Mouse (Mus musculus): ENCODE measurements around the gene Emid1.

Gene Emid1

DNA sequence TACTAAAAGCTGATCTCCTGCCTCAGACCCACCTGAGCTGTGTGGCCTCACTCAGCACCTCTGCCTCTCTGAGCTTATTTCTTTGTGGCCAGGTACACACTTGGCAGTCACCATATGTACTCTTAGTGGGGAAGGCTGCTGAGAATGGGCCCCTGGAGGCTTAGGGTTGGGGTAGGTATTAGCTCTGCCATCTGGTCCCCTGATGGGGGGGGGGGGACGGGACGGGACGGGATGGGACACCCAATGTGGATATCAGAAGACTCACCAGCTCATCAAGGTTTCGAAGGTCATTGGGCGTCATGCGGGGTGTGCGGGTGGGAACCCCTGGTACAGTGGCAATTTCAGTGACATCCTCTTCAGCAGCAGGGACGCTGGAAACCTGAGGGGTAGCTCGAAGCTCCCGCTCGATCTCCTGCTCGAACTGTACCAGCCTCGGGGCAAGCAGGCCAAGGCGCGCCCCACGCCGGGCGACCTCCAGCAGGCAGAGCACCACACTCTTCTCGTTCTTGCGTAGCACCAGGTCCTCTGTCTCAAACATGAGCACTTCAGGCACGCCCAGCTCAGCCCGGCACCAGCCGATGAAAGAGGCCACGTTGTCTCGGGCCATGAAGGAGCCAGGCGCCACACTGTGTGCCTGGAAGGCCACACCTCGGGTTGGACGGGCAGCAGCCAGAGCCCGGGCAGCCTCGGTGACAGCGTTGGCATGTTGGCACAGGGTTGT is 88.3 kb downstream of the Emid1 start:
- no peak for DNase-seq (ENCODE audit: low spot score in 2 of 2)

DNA sequence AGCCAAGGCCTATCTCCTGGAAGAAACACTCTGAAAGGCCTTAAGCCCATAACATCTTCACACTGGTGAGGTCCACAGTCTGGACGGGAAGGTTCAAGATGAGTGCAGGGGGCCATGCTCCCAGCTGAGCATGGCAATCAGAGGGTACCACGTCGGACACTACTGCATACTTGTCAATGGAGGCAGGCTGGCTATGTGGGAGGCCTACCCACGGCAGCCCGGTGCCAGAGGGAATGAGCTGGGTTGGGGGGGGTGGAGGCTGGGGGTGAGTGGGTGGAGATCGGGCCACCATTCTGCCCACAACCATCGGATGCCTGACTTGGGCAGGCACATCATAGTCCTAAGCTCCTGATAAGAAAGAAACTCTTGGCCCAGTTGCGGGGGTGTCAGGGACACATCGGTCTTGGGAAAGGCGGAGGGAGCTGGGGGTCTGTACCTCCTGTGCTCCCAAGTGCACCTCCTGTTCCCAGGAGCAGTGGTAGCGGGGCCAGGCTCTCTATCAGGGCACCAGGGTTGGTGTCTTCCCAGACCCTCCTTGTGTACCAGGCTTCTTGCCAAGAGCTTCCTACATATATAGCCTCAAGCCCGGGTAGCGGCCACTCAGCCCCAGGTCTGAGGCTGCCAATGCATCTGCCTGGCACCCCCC is 89.1 kb downstream of the Emid1 start:
- DNase-seq (ENCODE audit: low spot score in 2 of 2) = peak in 1 of 2 experiments; percentile 38

DNA sequence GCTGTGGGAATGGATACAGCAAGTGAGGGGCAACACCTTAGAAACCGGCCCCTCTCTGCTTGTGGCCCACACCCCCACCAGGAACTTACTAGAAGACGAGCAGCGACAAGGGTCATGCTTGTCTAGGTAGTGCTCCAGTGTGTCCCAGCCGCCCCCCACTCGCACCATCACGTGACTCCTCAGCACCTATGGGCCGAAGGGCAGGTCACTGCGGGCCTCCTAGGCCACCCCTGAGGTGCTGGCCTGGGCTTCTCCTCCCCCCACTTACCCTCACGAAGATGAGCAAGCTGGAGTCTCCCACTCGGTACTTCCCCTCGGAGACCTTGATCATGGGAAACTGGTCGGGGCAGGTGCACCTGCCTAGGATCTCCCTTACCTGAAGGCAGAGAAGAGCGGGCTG is 89.7 kb downstream of the Emid1 start:
- DNase-seq (ENCODE audit: low spot score in 2 of 2) = no peak

DNA sequence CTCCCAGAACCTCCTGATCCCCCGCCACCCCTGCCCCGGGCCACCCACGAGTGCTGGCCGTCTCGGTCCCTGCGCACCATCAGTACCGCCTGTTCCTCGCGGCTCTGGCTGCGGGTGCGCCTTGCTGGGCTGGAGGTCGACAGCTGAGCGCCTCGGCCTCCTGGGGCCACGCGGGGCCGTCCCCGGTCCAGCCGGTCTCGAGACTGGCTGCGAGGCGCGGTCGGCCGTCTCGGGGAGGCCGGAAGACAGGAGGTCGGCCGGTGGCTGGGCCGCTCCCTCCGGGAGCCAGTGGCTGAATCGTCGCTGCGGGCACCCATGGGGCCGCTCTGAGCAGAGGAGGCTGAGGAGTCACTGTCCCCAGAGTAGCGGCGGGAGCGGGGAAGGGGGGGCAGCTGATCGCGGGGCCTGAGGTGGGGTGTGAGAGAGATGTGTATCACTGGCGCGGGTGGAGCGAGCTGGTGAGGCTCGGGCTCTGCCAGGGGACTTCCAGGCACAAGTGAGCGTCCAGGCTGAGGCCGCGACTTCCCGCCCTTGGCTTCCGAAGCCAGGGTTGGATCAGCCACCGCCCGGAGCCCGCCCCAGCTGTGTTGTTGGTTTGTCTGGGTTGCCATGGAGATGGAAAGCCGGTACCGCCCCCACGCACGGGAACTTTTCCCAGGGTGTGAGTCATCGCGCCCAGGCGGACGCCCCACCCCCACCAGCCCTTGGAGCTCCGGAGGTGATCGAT is 90.5 kb downstream of the Emid1 start:
- peak; percentile 96 to 98 for DNase-seq (ENCODE audit: low spot score in 2 of 2)

DNA sequence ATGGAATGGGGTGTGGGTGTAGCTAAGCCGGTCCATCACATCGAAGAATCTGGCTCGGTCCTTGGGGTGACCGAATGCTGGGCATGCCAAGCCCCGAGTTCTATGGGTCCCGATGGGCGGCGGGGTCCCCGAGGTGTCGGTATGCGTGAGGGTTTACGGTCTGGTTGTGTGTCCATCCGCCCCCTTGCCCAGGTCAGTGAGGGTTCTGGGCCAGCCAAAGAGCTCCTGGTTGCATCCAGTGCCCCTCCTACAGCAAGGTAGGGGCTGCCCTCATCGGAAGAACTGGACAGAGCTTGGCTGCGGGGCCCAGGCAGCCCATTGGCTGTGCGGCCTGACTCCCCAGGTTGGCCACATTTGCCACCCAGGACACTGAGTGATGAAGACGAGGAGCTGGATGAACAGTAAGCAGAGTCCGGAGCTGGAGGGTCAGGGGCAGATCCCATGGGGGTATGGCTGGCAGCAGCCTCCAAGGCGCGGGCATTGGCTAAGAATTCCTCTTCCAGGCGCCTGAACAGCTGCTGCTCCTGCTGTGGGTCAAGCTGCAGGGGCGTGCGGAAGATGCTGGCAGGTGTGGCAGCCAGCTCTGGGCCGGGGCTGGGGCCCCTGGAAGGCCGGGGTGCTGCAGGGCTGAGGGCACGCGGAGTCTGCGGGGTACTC is 91.2 kb downstream of the Emid1 start:
- no peak for DNase-seq (ENCODE audit: low spot score in 2 of 2)

DNA sequence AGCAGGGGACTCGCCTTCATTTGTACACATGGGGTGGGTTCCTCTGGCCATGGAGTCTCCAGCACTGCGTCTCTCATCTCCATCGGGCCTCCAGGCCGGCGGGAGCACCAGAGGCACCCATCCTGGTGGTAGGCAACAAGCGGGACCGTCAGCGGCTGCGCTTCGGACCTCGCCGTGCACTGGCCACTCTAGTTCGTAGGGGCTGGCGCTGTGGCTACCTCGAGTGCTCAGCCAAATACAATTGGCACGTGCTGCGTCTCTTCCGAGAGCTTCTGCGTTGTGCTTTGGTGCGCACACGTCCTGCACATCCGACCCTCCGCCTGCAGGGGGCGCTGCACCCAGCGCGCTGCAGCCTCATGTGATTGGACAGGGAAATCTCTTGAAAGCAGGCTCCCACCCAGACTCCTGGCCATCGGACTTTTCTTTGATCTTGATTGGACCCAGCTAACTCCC is 92.3 kb downstream of the Emid1 start:
- peak; percentile 66 to 72 for DNase-seq (ENCODE audit: low spot score in 2 of 2)

DNA sequence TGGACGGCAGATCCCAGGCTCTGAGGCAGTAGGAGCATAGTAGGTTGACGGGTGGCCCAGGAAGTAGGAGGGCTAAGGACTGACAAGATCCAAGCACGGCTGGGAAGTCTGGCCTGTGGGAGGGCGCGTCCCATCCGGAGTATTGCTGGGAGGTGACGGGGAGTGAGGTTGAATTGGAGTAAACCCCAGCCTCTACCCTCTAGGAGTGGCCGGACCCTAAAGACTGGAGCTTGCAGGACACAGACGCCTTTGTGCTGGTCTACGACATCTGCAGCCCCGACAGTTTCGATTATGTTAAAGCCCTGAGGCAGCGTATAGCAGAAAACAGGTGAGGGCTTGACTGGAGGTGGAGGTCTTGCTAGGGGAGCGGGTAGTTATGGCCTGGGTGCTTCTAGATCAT is 92.8 kb downstream of the Emid1 start:
- peak in 1 of 2 experiments; percentile 41 for DNase-seq (ENCODE audit: low spot score in 2 of 2)

DNA sequence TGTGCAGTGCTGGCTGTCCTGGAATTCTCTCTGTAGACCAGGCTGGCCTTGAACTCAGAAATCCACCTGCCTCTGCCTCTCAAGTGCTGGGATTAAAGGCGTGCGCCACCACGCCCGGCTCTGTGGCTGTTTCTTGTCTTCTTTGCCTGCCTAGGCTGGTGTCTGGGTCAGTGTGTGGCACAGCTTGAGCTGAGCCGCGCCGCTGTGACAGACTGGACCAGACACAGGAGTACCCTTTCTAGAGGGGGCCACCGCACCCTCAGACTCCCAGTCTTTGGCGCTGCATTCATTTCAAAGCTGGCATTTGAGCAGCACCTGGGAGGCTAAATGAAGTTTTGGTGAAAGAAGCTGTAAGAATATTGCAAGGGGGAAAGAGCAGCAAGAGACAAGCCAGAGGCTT is 93.3 kb downstream of the Emid1 start:
- no peak for DNase-seq (ENCODE audit: low spot score in 2 of 2)

DNA sequence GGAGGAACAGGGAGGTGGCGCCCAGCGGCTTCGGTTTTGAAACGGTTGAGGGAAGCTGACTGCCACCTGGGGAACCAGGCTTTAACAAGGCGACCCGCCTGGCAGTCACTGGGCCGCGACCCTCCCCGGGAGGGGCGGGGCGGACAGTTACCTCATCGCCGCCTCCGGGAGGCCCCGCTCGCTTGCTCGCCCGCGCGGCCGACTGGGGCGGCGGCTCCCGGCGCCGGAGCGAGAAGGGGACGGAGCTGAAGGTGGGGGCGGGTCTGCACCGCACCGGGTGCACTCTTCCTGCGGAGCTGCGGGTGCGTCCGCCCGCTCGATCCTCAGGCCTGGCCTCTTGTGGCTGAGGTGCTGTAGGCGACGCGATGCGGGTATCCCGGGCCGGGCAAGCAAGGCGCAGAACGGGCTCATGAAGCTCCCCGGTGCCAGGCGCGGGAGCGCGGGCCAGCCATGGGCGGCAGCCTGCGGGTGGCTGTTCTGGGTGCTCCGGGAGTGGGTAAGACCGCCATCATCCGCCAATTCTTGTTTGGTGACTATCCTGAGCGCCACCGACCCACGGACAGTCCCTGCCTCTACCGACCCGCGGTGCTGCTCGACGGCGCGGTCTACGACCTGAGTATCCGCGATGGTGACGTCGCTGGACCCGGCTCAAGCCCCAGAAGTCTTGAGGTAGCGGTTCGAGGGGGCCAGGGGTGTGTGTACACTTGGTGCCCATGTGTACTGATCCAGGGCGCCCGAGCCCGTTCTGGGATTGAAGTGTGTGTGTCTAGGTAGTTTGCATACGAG is 94.0 kb downstream of the Emid1 start, which contains the start of gene Rasl10a:
Gene Rasl10a (plus strand): TSS at position 273 of the 786 bp plus-strand sequence.
- DNase-seq (ENCODE audit: low spot score in 2 of 2) = peak; percentile 53 to 57

DNA sequence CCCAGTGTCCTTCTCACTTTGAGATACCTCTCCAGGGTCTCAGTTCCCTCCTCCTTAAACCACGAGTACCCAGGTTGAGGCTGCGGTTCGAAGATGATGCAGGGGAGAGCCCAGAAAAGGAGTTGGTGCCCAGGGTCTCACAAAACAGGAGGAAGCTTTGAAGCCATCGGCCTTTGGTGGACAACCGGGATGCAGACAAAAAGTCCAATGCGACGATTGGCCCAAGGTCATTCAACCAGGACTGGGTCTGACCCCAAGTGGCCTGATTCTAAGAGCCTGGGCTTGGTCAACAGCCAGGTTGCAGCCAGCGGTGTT is 94.6 kb downstream of the Emid1 start:
- no peak for DNase-seq (ENCODE audit: low spot score in 2 of 2)

DNA sequence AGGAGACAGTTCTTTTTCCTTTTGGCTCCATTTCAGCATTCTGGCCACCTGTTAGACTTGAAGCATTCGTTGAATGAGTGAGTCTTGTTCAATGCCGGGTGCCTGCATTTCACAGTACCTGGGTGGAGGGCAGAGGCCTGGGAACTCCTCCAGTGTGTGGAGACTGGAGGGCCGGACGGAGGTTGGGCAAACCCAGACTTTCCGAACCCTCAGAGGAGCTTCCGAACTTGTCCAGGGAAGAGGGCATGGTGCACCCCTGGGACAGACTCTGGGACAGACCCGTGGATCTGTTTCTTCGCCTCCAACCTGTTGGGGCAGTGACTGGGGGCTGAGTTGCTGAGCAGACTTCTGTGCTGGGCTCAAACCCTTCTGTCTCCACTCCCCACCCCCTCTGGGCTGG is 95.0 kb downstream of the Emid1 start:
- DNase-seq (ENCODE audit: low spot score in 2 of 2) = no peak

Data from right cerebral cortex, adult 2 months (tissue).